Mouse (Mus musculus): ENCODE measurements around the gene Camk1. TPM values are rescaled to one million over a fixed set of nuclear protein-coding genes. Genes with fewer than 3 reads are reported as not detected.

The Camk1 gene
- 10 to 100 TPM; 65.9 to 68.5 TPM for total RNA-seq (2021)

- intact Hi-C loops (cut with DNase I), result loop anchor here (5.0 kb wide), 1 partner anchor 34 kb away; the partner anchor contains the start of genes Arpc4 and Tada3
- peak; percentile 80 for DNase-seq (ENCODE audit: low spot score)
Observed at GRCm38 (mm10) chr6:113343177-113344092, at the start of gene Camk1. Gene Camk1 (minus strand): TSS chr6:113343984.

- intact Hi-C loops (cut with DNase I), result no loop called here
- DNase-seq (ENCODE audit: low spot score), result peak; percentile 26
Observed at GRCm38 (mm10) chr6:113392387-113393071, 48.7 kb upstream of the Camk1 start.

GRCm38 (mm10) chr6:113392015-113392386 lies 48.2 kb upstream of the Camk1 start:
- intact Hi-C loops (cut with DNase I), result no loop called here
- no peak for DNase-seq (ENCODE audit: low spot score)

- no peak for DNase-seq (ENCODE audit: low spot score)
- intact Hi-C loops (cut with DNase I), result no loop called here
Observed at GRCm38 (mm10) chr6:113390715-113391114, 46.9 kb upstream of the Camk1 start.

- intact Hi-C loops (cut with DNase I), result no loop called here
- no peak for DNase-seq (ENCODE audit: low spot score)
Observed at GRCm38 (mm10) chr6:113388960-113389359, 45.2 kb upstream of the Camk1 start, which contains the start of gene Ttll3. Gene Ttll3 (plus strand): TSS chr6:113389260.

- intact Hi-C loops (cut with DNase I), result no loop called here
- no peak for DNase-seq (ENCODE audit: low spot score)
Observed at GRCm38 (mm10) chr6:113386025-113386424, 42.2 kb upstream of the Camk1 start.

GRCm38 (mm10) chr6:113385160-113385714 lies 41.5 kb upstream of the Camk1 start:
- DNase-seq (ENCODE audit: low spot score), result no peak
- intact Hi-C loops (cut with DNase I), result no loop called here

GRCm38 (mm10) chr6:113384351-113384927 lies 40.7 kb upstream of the Camk1 start:
- intact Hi-C loops (cut with DNase I), result loop anchor here (5.0 kb wide), 1 partner anchor 147 kb away; the partner anchor contains the start of gene Mtmr14
- no peak for DNase-seq (ENCODE audit: low spot score)

GRCm38 (mm10) chr6:113380480-113380879 lies 36.7 kb upstream of the Camk1 start:
- intact Hi-C loops (cut with DNase I), result loop anchor here (5.0 kb wide), 1 partner anchor 143 kb away; the partner anchor contains the start of gene Mtmr14
- DNase-seq (ENCODE audit: low spot score), result no peak

GRCm38 (mm10) chr6:113379246-113379645 lies 35.5 kb upstream of the Camk1 start:
- DNase-seq (ENCODE audit: low spot score), result no peak
- intact Hi-C loops (cut with DNase I), result loop anchor here (5.0 kb wide), 1 partner anchor 37 kb away; the partner anchor contains the start of gene Camk1

- intact Hi-C loops (cut with DNase I), result loop anchor here (5.0 kb wide), 1 partner anchor 35 kb away; the partner anchor contains the start of gene Camk1
- DNase-seq (ENCODE audit: low spot score), result peak; percentile 86
Observed at GRCm38 (mm10) chr6:113377496-113378385, 34.0 kb upstream of the Camk1 start, which contains the start of the genes Tada3 and Arpc4. Gene Tada3 (minus strand): TSS chr6:113377883. Gene Arpc4 (plus strand): TSS chr6:113378115.

- intact Hi-C loops (cut with DNase I), result loop anchor here (5.0 kb wide), 1 partner anchor 35 kb away; the partner anchor contains the start of gene Camk1
- DNase-seq (ENCODE audit: low spot score), result no peak
Observed at GRCm38 (mm10) chr6:113377172-113377495, 33.4 kb upstream of the Camk1 start.

- DNase-seq (ENCODE audit: low spot score), result no peak
- intact Hi-C loops (cut with DNase I), result no loop called here
Observed at GRCm38 (mm10) chr6:113373491-113373890, 29.7 kb upstream of the Camk1 start.

GRCm38 (mm10) chr6:113370194-113370929 lies 26.6 kb upstream of the Camk1 start:
- intact Hi-C loops (cut with DNase I), result no loop called here
- no peak for DNase-seq (ENCODE audit: low spot score)

- no peak for DNase-seq (ENCODE audit: low spot score)
- intact Hi-C loops (cut with DNase I), result no loop called here
Observed at GRCm38 (mm10) chr6:113368577-113368976, 24.8 kb upstream of the Camk1 start.

GRCm38 (mm10) chr6:113368124-113368523 lies 24.3 kb upstream of the Camk1 start:
- intact Hi-C loops (cut with DNase I), result no loop called here
- DNase-seq (ENCODE audit: low spot score), result no peak

GRCm38 (mm10) chr6:113367574-113367973 lies 23.8 kb upstream of the Camk1 start:
- intact Hi-C loops (cut with DNase I), result no loop called here

GRCm38 (mm10) chr6:113366639-113367038 lies 22.9 kb upstream of the Camk1 start:
- intact Hi-C loops (cut with DNase I), result no loop called here
- DNase-seq (ENCODE audit: low spot score), result no peak

More at GRCm38 (mm10) chr6:113367574-113367973, 23.8 kb upstream of the Camk1 start:
- DNase-seq (ENCODE audit: low spot score), result no peak

Measured in heart, postnatal 25 days (tissue).